Mouse (Mus musculus) olfactory bulb, adult 2 months (tissue): ENCODE measurements at regions not wholly inside any gene's neighbourhood (a gene's known extent, or its start where the extent isn't known, plus 50 kb on each side); places are given as distances from the start of the nearest gene placed in this dataset.

ENCODE experiments used
- CTCF ChIP-seq: fragments of 200-500 bp; IDR thresholded peaks from 2 replicates; pipeline ENCODE4 v1.5.1; 2012; ENCODE audit warnings: low read depth, mild to moderate bottlenecking, low read length, moderate library complexity; ENCODE audit not compliant: insufficient read depth
- POLR2A ChIP-seq: fragments of 200-500 bp; IDR thresholded peaks from 2 replicates; pipeline ENCODE4 v1.6.1; 2012; ENCODE audit warnings: mild to moderate bottlenecking, low read depth, low read length, moderate library complexity; ENCODE audit not compliant: insufficient read depth

DNA sequence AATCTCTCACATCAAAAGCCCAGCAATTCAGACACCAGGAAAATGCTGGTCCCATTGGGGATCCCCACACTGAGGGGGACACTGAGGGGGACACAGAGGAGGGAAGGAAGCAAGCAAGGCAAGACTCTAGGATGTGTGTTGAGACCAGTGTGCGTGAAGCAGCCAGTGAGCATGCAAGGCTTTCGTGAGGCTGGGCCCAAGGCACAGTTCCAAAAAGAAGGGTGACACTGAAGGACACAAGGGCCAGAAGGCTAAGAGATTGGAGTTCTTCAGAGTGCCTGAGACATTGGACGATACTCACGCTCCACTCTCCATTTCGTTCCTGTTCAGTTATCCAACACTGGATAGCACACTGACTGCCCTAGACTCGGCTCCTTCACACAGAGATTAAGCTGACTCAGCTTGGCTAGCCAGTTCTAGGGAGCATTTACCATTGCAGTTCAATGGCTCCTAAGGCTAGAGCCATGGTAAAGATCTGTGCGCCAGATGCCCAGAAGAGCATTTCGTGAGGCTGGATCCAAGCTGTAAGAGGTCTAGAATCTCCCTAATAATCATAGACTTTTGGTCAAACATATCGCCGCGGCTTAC is 150.1 kb downstream of the Zfp36l1 start:
- TF ChIP-seq CTCF, result no peak
- no peak for TF ChIP-seq POLR2A
